Mouse (Mus musculus): ENCODE results near the gene Egfl7.

The Egfl7 gene

DNA sequence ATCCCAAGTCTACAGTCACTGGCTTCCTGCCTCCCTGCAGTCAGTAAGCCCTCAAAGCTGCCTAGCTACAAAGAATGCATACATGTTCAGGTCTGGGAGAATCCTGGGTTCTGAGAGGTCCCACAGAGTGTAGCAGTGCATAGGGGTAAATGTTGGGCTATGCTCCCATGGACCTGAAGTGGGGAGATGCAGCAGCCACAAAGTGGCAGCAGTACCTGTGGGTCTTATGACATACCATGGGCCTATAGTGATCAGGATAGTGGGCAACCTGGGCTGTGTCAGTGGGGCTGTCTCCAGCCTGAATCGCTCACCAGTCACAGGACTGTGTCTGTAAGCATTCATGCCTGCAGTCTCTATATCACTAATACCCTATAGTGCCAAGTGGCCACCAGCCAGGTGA lies at the start of gene Egfl7:
Gene Egfl7 (plus strand): TSS at position 301 of the 400 bp plus-strand sequence.
- no peak for DNase-seq

DNA sequence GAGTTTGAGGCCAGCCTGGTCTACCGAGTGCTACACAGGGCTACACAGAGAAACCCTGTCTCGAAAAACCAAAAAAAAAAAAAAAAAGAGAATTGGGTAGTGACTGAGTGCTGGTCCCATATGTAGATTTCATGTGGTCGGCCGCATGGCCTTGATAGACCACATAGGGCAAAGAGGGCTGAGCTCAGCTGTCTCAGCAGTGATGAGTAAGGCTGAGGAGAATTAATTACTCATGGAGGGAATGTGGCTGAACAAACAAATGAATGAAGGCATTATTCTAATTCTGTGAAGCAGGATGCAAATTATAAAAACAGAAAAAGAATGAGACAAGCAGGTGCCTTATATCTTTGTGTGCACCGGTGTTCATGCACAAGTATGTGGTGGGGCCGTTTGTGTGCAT lies 48.0 kb upstream of the Egfl7 start:
- DNase-seq: peak; percentile 68

- DNase-seq: peak; percentile 88
Measured at GRCm38 (mm10) chr2:26533249-26533648, 46.6 kb upstream of the Egfl7 start.

DNA sequence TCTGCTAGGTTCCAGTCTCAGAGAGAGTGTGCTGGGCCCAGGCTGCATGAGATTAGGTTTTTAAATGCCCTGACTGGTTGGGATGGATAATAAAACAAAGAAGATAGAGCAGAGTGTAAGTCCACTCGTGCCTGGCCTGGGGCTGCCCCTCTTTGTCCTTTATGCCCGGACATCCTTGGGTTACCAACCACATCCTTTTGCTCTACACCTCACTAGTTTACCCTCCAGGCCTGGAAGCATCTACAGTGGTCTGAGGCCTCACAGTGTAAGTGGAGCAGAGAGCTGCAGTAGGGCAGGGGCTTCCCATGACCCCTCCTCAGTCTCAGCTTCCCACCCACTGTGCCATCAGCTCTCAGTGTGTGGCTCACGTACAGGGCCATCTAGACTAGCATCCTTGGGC lies 45.7 kb upstream of the Egfl7 start:
- DNase-seq: no peak

- peak; percentile 25 for DNase-seq
Measured at GRCm38 (mm10) chr2:26534616-26535015, 45.2 kb upstream of the Egfl7 start.

DNA sequence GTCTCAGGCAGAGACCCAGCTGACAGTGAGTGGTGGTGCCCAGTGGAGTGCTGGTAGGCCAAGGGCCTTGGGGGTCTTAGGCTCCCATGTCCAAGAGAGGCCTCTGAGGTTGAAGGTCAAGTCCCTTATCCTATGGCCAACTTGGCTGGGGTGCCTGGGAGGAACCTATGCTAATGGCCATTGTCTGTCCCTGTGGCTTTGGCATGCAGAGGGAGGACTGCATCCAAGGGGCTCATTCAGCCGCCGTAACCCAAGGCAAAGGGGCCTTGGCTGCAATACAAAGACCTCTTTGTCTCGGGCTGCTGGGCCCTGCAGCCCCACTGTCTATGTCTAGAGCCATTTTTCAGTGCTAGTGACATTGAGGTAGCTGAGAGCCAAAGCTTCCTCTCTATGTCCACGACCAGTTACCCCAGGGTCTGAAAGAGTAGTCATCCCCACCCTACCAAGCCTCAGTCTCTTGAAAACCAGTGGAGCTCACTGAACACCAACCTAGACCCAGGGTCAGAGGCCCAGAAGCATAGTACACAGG lies 44.2 kb upstream of the Egfl7 start:
- DNase-seq: peak; percentile 85

- no peak for DNase-seq
Measured at GRCm38 (mm10) chr2:26539516-26539915, 40.3 kb upstream of the Egfl7 start.

DNA sequence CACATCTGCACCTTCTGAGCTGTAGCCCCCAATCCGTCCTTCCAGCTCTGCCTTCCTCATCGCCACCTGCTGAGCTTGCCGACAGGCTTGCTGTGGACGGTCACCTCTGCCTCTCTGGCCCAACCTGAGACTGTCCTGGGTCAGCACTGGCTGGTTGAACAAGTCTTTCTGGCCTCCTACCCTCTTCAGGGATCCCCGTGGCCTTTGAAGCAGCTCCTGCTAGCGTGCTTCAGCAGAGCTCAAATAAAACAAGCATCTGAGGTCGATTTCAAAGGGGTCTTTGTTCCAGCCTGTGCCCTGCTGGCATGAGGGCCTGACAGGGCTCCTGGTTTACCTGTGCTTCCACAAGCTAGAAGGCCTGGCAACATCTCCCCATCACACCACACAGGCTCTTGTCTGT lies 39.1 kb upstream of the Egfl7 start:
- peak; percentile 19 for DNase-seq

DNA sequence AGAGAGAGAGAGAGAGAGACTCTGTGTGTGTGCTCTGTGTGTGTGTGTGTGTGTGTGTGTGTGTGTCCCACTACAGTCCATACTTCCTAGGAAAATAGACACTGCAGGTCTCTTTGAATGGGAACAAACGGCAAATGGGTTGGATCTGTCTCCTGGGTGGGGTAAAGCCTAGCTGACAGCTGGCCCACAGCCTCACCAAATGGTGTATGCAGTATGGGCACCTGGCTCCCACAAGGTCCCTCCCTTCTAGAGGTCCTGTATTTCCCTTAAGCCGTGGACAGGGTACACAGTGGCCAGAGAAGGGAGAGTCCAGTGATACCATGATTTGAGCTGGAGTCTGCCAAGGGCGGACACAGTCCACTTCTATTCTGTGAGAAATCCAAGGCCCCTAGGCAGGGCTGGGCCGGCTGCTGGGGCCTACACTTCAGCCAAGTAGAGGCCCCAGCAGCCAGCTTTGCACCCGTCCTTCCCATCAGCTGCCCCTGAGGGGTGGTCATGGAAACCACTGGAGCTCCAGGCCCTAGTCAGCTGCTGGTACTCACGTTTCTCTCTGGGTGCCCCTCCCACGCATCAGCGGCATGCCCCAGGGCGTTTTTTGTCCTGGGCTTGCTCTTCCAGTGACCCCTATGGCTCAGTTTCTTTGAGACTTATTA lies 38.4 kb upstream of the Egfl7 start:
- peak; percentile 77 for DNase-seq

DNA sequence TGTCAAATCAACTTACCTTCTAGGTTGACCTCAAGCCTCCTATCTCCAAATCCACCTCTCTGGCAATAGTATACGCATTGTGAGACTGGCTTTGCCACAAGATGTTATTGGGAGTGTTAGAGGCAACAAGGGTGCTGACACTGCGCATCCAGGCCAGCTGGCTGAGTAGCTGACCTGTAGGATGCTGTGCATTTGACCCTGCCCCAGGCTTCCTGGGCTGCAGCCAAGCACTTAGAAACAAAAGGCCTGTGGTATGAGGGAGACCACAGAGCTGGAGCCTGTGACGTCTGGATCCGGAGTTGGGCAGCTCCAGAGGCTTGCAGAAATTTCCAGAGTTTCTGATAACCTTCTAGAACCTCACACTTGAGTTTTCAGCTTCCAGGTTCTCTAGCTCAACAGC lies 36.7 kb upstream of the Egfl7 start:
- DNase-seq: peak; percentile 48

DNA sequence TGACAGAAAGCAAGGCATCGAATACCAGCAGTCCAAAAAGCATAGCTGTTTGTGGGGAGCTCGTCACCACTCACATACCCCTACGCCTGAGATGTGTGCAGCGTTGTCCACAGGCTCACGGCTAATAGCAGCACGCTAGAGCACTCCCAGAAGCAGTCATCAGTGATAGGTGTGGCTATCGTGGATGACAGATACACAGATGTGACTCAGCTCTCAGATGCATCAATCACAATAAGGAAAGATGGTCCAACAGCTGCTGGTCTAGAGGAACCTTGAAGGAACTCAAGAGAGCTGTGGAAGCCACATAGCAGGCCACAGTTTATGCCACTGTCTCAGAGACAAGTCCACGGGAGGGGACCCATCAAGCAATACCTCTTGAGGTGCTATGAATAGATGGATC lies 36.0 kb upstream of the Egfl7 start:
- DNase-seq: no peak

- DNase-seq: no peak
Measured at GRCm38 (mm10) chr2:26544265-26544664, 35.5 kb upstream of the Egfl7 start.

- DNase-seq: peak; percentile 49
Measured at GRCm38 (mm10) chr2:26547481-26547880, 32.3 kb upstream of the Egfl7 start.

DNA sequence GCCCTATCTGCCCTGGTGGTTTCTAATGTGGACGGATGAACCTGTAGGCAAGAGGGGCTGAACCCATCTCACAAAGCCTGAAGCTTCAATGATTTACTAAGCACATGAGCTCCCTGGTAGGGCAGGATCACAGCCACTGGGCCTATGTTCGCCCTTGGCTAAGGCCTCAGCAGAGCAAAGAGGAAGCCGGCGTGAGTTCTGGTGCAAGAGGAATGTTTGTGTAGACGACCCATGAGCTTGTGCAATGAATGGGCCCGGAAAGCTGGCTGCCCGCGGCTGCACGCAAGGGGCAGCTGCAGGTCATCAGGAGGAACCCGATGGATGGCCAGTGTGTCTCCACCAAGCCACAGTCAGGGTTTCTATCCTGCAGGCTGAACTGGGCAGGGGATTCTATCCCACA lies 30.0 kb upstream of the Egfl7 start:
- no peak for DNase-seq

- DNase-seq: peak; percentile 40
Measured at GRCm38 (mm10) chr2:26550205-26550604, 29.6 kb upstream of the Egfl7 start.

GRCm38 (mm10) chr2:26550777-26551176 lies 29.0 kb upstream of the Egfl7 start:
- DNase-seq: peak; percentile 49

DNA sequence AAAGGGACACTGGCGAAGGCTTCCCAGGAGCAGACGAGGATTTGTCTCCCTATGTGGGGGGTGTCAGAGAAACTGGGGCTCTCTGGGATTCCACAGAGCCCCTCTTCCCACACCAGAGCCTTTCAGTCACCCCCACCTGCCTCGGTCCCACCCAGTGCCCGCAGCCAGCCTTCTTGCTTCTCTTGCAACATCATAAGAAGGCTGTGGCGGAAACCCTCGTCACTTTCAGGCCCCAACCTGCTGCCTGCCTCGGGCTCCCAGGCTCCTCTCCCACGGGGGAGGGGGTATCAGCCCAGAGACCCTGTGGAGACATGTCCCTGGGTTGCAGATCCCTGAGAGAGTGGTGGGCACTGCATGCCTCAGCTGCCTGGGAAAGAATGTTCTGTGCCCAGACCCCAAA lies 28.4 kb upstream of the Egfl7 start:
- DNase-seq: no peak

DNA sequence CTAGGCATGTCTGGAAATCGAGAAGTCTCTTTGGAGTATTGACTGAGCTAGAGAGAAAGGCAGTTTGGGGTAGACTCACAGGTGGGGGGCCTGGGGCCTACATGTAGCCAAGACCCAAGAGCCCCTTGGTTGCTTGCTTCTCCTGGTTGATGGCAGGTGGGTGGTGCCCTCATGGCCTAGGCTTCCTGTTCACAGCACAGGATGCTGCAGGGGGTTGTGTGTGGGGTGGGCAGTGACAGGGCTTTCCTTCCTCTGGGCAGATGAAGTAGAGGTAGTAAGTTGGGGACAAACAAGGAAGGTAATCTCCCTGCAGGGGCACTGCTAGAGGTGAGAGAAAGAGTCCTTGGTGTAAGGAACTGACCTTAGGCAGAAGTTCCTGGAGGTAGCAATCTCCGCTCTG lies 27.7 kb upstream of the Egfl7 start:
- no peak for DNase-seq

DNA sequence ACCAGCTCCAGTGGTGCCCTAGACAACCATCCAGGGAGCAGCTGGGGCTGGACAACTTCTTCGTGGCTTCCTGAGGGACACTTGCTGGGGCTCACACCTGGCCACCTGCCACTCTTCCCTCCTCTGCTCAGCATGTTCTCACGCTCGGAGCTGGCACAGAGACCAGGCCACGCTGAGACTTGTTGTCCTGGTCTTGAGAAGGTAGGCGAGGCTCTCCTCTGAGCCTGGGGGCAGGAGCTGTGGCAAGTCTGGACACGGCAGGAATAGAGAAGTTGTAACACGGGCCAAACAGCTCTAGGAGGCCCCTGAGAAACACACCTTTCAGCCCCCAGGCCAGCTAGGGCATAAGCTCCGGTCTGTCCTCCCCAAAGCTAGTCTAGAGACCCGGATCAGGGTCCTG lies 25.9 kb upstream of the Egfl7 start:
- no peak for DNase-seq

- DNase-seq: no peak
Measured at GRCm38 (mm10) chr2:26555076-26555475, 24.7 kb upstream of the Egfl7 start.

GRCm38 (mm10) chr2:26556535-26556993 lies 23.2 kb upstream of the Egfl7 start:
- DNase-seq: no peak

GRCm38 (mm10) chr2:26560506-26560905 lies 19.3 kb upstream of the Egfl7 start:
- DNase-seq: no peak

- DNase-seq: peak; percentile 85
Measured at GRCm38 (mm10) chr2:26561351-26562016, 18.3 kb upstream of the Egfl7 start.

DNA sequence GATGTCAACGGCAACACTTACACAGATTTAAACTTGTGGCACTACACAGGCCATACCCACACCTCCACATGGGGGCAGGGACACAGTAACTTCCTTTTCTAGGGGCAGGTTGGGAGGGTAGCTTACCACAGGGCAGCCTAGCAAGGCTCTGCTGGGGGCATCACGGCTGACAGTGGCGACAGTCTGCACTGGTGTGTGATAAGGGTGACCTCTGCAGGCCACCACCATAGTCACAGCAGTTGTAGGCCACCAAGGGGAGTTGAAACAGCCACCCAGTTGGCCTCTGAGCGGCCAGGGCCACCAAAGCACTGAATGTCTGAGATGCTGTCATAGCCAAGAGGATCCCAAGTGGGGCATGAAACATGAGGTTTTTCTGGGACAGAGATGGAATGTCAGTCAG lies 13.6 kb upstream of the Egfl7 start:
- DNase-seq: peak; percentile 78
